Mouse (Mus musculus): ENCODE measurements around the gene Epha8.

The Epha8 gene

DNA sequence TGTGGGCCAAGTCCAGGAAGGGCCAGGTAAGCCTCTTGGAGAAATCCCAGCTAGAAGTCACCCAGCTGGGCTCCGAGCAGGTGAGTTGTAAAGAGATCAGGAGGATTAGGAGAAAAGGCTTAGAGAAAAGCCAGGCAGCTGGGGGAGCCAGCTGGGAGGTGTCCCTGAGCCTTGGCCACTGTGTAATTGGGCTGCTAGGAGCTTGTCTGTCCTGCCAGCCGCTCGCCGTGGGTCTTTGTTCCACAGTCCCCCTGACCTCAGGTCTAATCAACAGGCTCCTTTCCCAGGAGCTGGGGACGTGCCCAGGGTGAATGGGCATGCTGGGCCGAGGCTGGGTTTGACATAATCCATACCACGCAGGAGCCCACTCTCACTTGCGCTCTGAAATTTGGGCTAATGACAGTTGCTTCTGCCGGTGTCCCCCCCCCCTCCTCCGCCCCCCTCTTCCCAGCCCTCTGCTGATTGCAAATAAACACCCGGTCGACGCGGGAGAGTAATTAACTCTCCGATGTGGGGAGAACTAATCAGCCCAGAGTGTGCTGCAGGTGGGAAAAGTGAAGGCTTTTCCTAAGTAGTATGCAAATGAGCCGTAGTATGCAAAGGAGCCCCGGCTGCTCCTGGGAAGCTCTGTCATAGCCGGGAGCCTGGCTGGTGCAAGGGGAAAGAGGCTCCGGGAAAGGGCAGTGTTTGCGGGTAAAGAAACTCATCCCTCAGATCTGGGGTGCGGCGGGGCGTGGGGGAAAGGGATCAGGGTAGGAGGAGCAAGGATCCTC, 51.7 kb downstream of the Epha8 start:
- no peak for DNase-seq (ENCODE audit: low spot score in 2 of 2)

DNA sequence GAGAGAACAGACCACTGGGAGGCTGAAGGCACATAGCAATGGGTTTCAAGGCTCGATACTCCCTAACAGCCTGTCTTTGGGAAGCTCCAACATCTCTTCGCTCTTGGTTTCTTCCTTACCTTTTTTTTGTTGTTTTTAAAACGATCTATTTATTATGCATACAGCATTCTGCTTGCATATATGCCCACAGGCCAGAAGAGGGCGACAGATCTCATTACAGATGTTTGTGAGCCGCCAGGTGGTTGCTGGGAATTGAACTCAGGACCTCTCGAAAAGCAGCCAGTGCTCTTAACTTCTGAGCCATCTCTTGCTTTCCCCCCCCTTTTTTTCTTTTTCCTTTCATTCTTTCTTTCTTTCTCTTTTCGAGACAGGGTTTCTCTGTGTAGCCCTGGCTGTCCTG, 57.5 kb downstream of the Epha8 start:
- no peak for DNase-seq (ENCODE audit: low spot score in 2 of 2)

DNA sequence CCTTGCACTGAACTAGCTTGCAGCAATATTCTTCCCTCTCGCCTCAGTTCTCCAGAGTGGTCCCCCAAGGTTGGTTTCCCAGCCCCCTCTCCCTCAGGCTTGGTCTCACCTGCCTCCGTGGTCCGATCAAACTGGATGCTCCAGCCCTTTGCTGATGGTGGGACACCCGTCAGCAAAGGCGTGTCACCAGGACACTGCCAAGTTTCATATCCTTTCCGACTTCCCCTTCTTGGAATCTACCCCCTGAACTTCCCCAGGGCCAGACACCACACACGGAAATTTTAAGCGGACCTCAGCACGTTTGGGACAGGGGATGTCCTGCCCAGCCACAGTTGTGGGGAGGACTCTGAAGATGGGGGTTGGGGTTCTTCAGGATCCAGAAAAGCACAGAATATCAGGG, 58.0 kb downstream of the Epha8 start, which contains the start of gene C1qa:
C1qa (minus strand) TSS at position 167 of the 400 bp plus-strand sequence.
- no peak for DNase-seq (ENCODE audit: low spot score in 2 of 2)

DNA sequence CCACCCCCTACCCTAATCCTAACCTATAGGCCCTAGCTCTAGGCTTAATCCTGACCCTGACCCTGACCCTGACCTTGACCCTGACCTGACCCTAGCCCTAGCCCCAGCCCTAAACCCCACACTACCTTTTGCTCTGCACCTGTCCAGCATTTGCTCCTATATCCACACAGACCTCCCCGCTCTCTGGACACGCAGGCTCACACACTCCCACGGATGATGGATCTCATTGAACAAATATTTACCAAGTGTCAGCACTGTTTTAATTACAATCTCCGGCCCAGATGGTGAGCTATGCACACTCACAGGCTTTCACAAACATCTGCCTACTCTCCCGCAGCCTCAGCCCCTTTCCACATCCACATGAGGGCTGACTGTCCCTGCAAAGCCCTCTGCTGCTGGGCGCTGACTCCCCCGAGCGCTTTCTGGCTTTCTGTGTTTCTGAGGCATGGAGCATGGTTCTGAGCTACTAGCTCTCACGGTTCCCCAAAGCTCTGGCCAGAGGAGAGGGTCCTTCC, 58.5 kb downstream of the Epha8 start:
- DNase-seq (ENCODE audit: low spot score in 2 of 2) = no peak

DNA sequence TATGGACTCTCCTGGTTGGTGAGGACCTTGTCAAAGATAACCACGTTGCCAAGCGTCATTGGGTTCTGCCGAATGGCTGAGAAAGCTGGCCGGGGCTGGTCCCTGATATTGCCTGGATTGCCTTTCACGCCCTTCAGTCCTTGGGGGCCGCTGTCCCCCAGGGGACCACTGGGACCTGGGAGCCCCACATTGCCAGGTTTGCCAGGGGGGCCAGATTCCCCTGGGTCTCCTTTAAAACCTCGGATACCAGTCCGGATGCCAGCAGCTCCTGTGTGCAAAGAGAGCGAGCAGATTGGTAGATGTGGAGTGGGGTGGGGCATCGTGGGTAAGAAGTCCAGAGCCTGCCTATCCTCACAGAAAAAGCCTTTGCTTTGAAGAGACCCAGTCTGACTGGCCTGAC, 60.2 kb downstream of the Epha8 start:
- no peak for DNase-seq (ENCODE audit: low spot score in 2 of 2)

DNA sequence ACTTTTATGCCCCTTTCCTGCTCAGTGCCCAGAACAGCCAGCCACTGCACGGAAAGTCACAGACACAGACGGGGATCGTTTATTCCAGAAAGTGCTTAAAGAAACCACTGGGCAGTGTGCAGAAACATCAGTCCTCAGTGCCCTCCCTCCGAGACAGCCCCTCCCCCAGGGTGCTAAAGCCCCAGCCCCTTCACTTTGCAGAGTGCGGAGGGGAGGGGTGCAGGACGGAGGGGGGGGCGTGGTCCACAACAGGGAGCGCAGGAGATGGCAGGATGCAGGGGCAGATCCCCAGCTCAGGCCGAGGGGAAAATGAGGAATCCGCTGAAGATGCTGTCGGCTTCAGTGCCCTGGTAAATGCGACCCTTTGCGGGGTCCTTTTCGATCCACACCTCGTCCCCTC, 60.8 kb downstream of the Epha8 start:
- DNase-seq (ENCODE audit: low spot score in 2 of 2) = no peak

DNA sequence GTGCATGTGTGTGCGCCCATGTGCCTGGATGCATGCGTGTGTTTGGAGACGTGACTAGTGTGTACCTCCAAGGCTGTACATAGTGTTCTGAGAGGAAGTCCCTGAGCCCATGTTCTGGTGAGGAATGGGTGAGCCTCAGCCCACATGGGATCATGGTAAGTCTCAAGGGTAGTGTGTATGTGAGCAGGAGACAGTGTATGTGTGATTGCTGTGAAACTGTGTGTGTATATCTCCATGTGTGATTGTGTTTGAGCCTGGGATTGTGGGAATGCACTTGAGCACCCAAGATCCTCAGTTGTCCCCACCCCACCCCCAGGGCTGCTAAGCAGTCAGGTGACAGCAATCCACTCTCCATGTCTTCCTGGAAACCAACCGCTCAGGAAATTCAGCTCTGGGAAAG, 61.8 kb downstream of the Epha8 start:
- DNase-seq (ENCODE audit: low spot score in 2 of 2) = no peak

DNA sequence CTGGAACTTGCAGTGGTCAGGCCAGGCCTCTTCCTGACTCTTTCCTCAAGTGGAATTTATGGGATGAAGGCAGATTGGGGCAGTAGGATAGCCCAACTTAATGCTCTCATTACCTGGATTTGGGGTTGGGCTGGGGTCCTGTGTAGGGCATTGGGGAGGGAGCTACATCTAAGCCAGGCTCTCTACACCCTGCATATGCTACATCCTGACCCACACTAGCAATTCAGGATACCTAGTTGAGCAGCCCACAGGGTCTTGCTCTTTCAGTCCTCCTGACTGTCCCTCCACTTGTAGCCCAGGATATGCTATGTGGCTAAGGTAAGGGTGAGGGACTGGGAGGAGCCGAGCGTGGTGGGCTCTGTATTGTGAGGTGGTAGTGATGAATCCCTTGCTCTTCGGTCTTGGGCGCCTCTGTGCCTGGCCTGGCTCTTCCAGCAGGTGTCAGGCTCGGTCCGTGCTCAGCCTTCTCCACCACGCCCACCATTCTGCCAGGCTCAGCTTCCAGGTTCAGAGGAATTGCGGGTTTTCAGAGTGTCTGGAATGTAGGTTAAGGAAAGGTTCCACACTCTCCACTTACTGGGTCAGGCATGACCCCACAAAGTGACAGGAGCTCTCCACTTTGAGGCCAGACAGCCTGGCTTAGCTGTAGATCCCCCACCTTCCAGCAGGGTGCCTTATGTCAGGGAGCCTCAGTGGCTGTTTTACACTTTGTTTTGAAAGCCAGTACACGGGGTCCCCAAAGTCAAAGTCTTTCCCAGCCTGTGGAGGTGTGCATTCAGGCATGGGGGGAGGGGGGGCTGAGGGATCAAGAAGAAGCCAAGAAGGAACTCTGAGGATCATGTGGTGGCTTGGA, 62.7 kb downstream of the Epha8 start:
- no peak for DNase-seq (ENCODE audit: low spot score in 2 of 2)

DNA sequence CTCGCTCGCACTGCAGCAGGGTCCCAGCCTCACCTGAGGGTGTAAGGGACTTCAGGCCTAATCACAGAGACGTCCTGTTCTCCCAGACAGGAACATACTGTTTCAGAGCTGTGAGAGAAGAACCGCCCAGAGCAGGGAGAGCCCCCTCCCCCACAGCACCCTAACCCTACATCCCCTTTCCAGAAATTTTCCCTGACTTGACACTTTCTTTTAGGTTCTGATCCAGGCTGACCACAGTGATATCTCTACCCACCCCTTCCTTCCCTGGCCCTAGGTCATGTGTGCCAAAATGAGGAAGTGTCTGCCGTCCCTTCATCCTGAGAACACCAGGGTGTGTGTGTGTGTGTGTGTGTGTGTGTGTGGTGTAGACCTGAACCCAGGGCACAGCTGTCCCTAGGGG, 63.8 kb downstream of the Epha8 start, which contains the start of gene C1qc:
C1qc (minus strand) TSS at position 255 of the 400 bp plus-strand sequence.
- no peak for DNase-seq (ENCODE audit: low spot score in 2 of 2)

DNA sequence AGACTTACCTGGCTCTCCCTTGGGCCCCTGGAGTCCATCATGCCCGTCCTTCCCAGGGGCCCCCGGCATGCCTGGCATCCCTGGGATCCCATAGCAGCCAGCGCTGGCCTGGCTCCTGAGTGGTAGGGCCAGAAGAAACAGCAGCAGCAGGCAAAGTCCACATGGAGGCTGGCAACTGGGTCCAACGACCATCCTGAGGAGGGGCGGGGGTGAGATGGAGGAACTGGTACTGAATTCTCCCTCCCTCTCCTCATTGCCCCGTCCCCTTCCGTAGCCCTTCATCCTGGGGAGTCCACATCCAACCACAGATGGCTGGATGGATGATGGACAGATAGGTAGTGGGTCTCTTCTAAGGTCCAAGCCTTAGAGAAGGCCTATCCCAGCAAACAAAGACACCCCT, 64.2 kb downstream of the Epha8 start:
- DNase-seq (ENCODE audit: low spot score in 2 of 2) = no peak

DNA sequence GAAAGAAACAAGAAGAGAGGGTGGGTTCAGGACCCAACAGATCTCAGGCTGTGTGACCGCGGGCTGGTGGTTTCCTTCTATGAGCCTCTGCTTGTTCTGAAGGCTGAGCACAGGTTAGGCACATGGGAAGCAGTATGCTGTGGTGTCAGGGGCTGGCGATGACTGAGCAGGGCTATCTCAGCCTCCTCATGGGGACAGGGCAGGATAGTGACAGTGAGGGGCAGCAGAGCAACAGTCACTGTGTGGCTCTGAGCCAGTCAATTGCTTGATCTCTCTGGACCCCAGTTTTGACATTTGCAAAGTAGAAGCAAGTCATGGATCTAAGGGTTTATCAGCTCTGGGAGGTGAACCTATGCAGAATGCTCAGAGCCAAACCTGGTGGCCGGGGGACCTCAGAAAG, 65.5 kb downstream of the Epha8 start:
- DNase-seq (ENCODE audit: low spot score in 2 of 2) = no peak

DNA sequence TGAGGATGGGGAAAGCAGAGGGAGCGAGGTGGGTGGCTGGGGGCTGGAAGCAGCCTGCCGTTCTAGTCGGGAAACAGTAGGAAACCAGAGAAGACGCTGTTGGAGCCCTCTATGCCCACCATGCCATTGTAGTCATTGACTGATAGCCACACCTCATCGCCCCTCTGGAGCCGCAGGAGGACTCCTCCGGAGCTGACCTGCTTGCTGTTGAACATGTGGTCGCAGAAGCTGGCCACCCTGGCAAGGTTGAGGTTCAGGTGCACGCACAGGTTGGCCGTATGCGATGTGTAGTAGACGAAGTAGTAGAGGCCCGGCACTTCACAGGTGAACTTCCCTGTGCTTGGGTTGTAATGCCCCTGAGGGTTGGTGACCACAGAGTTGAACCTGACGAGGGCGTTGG, 66.6 kb downstream of the Epha8 start:
- no peak for DNase-seq (ENCODE audit: low spot score in 2 of 2)

DNA sequence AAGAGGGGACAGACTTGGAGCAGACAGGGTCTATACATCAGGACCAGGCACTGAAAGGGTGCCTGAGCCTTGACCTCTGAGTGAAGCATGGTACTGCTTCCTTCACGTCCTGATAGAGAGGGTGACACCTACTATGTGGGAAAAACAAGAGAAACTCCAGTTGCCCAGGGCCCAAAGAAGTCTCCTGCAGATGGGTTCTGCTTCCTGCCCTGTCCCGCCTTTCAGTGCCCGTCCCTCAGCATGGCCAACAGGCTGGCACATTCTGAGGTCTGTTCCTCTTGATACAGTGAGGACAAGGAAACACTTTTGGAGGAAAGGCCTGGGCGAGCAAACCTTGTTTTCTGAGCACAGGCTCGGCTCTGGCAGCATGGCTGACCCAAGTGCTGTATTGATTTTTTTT, 68.9 kb downstream of the Epha8 start:
- DNase-seq (ENCODE audit: low spot score in 2 of 2) = no peak

DNA sequence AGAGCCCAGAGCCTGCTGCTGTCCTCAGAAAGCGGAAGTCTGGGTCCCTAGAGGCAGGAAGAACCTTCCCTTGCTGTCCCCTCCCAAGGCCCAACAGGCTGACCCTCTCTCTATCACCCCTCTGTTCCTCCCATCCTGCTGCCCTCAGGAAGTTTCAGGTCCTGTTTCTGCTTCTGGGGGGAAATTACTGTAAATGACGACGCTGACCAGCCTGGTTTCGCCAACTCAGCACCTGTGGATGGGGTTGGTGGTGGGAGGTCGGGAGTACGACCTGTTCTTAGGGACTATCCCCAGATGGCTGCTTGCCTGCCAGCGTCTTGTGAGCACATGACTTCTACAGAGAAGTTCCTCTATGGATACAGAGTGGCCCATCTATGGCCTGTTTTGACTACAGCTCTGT, 70.5 kb downstream of the Epha8 start, which contains the start of gene C1qb:
C1qb (minus strand) TSS at position 87 of the 400 bp plus-strand sequence.
- DNase-seq (ENCODE audit: low spot score in 2 of 2) = no peak

Data from natural killer cell, adult 2 months (primary cell).